Mouse (Mus musculus) cortical plate, adult 2 months (tissue): Measurements from ENCODE around the gene Ssbp1.

Experiments used
- CTCF ChIP-seq: fragments of 200-500 bp; IDR thresholded peaks from 2 replicates; pipeline ENCODE4 v1.5.1; 2011; ENCODE audit warnings: mild to moderate bottlenecking, control low read depth, low read length; ENCODE audit not compliant: insufficient read depth; ENCODE audit errors: extremely low read depth
- POLR2A ChIP-seq: fragments of 200-500 bp; IDR thresholded peaks from 2 replicates; pipeline ENCODE4 v1.6.1; 2011; ENCODE audit warnings: mild to moderate bottlenecking, low read length, control low read depth; ENCODE audit not compliant: insufficient read depth; ENCODE audit errors: extremely low read depth

GRCm38 (mm10) chr6:40431356-40431755 is 39.8 kb upstream of the Ssbp1 start:
- no peak for TF ChIP-seq CTCF
- no peak for TF ChIP-seq POLR2A
